Mouse (Mus musculus) testis, adult 2 months (tissue): ENCODE measurements around the gene Clic1.

Source experiments
- CTCF ChIP-seq: fragments of 200-500 bp; IDR thresholded peaks from 2 replicates; pipeline ENCODE4 v1.5.1; 2012; ENCODE audit warnings: low read depth, mild to moderate bottlenecking, inconsistent platforms, low read length, moderate library complexity; ENCODE audit not compliant: control insufficient read depth, insufficient read depth, insufficient replicate concordance
- POLR2A ChIP-seq: fragments of 200-500 bp; IDR thresholded peaks from 2 replicates; pipeline ENCODE4 v1.6.1; 2012; ENCODE audit warnings: low read depth, mild to moderate bottlenecking, inconsistent platforms, low read length, moderate library complexity; ENCODE audit not compliant: control insufficient read depth

- TF ChIP-seq CTCF (no peak), POLR2A (no peak)
These were observed 2.1 kb upstream of the Clic1 start for GRCm38 (mm10) chr17:35047688-35048087.
